Mouse (Mus musculus): ENCODE measurements at regions not wholly inside any gene's neighbourhood (a gene's known extent, or its start where the extent isn't known, plus 50 kb on each side); places are given as distances from the start of the nearest gene placed in this dataset.
"Not testable (repeated sequence)": the region's sequence is repeated elsewhere in the genome, so short reads cannot be mapped to it uniquely, and the experiment has no call there.

DNA sequence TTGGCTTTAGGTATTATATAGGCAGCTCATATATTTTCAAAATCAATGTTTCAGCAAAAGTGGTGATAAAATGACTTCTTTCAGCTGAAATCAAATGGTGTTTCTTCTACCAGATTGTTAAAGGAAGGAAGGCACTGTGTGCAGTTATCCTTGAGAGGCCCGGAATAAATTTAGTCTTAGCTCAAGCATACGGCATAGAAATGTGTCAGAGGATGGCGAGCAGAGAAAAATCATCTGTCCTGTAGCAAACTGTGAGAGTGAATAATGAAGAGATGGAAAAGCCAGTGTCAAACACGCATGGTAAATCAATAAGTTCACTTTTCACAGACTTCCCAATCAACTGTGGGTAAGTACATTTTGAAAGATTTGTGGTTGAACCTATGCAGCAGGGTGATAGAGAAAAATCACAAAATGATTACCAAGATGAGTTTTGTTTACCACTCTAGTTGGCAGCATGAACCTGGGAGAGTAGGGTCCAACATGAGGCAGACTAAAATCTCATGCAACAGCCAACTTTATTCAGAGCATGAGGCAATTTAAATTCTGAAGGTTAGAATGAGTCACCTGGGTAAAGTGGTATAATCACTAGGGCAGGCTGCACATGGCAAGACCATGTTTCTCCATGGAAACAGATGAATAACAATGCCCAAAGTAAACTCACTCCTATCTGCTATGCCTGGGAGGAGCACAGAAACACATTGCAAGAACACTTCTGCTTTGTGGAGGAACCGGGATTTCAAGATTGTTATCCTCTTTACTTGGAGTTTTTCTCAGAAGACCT, 55.7 kb downstream of the AI429214 start:
- in situ Hi-C loops (cut with MboI; ENCODE audit: unreplicated experiment in 2 of 2): no loop called here

- in situ Hi-C loops (cut with MboI; ENCODE audit: unreplicated experiment in 2 of 2): loop anchor here (10.0 to 25.0 kb wide), 2 partner anchors 1313 to 1325 kb away; no protein-coding TSS in a partner anchor
These were observed 56.7 kb downstream of the AI429214 start for GRCm38 (mm10) chr8:37049969-37050683.

GRCm38 (mm10) chr8:37050684-37051028, 57.3 kb downstream of the AI429214 start:
- in situ Hi-C loops (cut with MboI; ENCODE audit: unreplicated experiment in 2 of 2): loop anchor here (10.0 to 25.0 kb wide), 2 partner anchors 1313 to 1326 kb away; no protein-coding TSS in a partner anchor

- in situ Hi-C loops (cut with MboI; ENCODE audit: unreplicated experiment in 2 of 2): loop anchor here (5.0 to 25.0 kb wide), 3 partner anchors 529 to 1332 kb away; no protein-coding TSS in a partner anchor
These were observed 63.0 kb downstream of the AI429214 start for GRCm38 (mm10) chr8:37056376-37056775.

DNA sequence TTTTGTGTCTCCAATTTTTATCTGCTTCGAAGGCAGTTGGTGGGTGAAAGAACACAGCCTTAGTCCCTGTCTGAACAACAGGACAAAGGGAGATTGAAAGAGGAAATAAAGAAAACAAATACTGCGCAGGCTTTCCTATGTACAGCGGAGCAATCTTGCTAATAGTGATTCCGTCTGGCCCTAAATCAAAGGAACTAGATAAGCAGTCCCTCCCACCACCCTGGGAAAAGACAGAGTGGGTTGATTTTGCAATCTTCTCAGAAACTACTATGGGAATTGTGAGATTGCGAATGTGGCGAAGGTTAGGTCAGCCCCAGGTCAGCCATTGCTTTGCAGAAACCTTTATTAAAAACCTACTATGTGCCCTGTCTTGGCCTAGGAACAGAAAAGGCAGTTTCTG, 65.0 kb downstream of the AI429214 start:
- in situ Hi-C loops (cut with MboI; ENCODE audit: unreplicated experiment in 2 of 2): loop anchor here (5.0 to 25.0 kb wide), 3 partner anchors 531 to 1334 kb away; no protein-coding TSS in a partner anchor

DNA sequence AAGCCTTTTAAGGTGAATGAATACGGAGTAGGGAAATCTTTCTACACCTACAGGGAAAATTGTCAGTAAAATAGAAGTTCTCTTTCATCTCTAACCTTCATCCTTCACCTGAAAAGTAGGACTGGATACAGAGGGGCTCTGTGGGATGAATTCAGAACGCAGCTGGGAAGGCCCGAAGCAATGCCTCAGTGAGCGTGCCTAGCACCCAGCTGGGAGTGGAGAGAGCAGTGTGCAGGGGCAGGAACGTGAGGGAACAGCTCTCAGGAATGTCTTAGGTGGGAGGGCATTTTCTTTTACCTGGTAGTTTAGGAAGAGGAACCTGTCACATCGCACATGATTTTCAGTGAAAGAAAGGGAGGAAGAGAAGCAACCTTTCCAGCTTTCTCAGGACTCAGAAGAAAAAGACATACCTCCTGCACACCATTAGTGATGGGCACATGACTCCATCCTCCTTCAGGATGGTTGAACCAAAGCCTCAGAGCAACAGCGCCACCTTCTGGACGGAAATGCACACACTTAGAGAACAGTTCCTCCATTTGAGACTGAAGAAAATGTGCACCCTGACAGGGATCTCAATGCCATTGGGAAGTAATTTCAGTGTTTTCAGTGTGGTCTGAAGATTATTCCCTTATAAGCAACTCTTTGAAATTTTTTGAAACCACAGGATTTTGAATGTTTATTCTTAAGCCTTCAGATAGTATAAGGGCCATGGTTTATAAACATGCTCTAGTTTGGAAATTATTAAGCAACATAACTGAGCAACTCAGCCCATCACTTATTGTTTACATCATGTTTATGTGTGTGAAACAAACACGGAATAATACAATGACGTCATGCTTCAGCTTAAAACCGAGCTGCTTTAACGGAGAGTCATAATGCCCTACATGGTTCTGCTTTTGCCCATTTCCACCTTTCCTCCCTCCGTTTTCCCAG, 68.9 kb downstream of the AI429214 start:
- in situ Hi-C loops (cut with MboI; ENCODE audit: unreplicated experiment in 2 of 2): loop anchor here (5.0 to 25.0 kb wide), 7 partner anchors 225 to 1325 kb away; no protein-coding TSS in a partner anchor

- in situ Hi-C loops (cut with MboI; ENCODE audit: unreplicated experiment in 2 of 2): loop anchor here (5.0 to 25.0 kb wide), 7 partner anchors 227 to 1327 kb away; no protein-coding TSS in a partner anchor
These were observed 70.4 kb downstream of the AI429214 start for GRCm38 (mm10) chr8:37063764-37064331.

GRCm38 (mm10) chr8:37072905-37073304, 79.5 kb downstream of the AI429214 start:
- in situ Hi-C loops (cut with MboI; ENCODE audit: unreplicated experiment in 2 of 2): loop anchor here in 1 of 2 experiments (10.0 to 25.0 kb wide), 2 partner anchors 878 to 1336 kb away; no protein-coding TSS in a partner anchor

- in situ Hi-C loops (cut with MboI; ENCODE audit: unreplicated experiment in 2 of 2): no loop called here
These were observed 106.3 kb downstream of the AI429214 start for GRCm38 (mm10) chr8:37099727-37100126.

GRCm38 (mm10) chr8:37112386-37112785, 119.0 kb downstream of the AI429214 start:
- in situ Hi-C loops (cut with MboI; ENCODE audit: unreplicated experiment in 2 of 2): not testable (repeated sequence)

- in situ Hi-C loops (cut with MboI; ENCODE audit: unreplicated experiment in 2 of 2): no loop called here
These were observed 132.4 kb downstream of the AI429214 start for GRCm38 (mm10) chr8:37125834-37126233.

GRCm38 (mm10) chr8:37129670-37130069, 136.3 kb downstream of the AI429214 start:
- in situ Hi-C loops (cut with MboI; ENCODE audit: unreplicated experiment in 2 of 2): no loop called here

DNA sequence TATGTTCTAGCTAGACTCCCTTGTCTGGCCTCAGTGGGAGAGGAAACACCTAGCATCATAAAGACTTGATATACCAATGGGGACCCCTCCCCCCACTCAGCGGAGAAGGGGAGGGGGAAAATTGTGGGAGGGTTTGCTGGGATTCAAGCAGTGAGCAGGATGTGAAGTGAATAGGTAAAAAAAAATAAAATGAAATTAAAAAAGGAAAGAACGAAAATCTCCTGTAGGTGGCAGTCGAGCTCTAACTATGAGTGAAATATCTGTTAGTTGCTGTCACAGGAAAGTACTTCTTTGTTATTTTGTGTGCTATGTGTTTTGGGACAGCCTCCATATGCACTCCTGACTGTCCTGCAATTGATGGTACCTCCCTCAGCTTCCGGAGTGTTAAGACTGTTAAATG, 138.6 kb downstream of the AI429214 start:
- in situ Hi-C loops (cut with MboI; ENCODE audit: unreplicated experiment in 2 of 2): no loop called here

DNA sequence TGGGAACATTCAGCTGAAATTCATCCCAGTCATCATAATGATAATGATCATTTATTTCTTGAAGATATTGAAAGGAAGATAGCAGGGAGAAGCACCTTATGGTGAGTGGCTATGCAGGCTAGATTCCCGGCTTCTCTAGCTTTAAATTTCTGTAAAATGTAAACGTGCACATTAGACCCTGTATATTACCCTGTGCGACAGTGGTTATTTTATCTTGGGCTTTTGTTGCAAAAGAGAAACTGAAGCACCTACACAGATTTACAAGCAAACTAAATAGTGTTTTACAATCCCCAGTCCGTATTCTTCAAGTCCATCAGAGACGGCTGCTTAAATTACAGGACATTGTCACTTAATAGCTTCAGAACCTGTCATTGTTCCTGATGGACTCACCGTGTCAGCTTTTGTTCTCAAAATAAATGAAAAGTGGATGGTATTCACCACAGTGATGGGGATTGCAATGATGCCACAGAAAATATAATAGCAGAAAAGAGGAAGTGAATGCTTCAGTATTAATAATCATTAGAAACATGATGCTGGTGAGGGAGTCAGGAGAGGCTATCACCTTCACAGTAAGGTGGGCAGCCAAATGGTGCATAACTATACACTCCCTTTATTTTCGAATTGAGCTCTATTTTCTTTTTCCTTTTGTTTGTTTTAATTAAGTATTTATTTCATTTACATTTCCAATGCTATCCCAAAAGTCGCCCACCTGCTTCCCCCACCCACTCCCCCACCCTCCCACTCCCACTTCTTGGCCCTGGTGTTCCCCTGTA, 141.0 kb downstream of the AI429214 start:
- in situ Hi-C loops (cut with MboI; ENCODE audit: unreplicated experiment in 2 of 2): no loop called here

DNA sequence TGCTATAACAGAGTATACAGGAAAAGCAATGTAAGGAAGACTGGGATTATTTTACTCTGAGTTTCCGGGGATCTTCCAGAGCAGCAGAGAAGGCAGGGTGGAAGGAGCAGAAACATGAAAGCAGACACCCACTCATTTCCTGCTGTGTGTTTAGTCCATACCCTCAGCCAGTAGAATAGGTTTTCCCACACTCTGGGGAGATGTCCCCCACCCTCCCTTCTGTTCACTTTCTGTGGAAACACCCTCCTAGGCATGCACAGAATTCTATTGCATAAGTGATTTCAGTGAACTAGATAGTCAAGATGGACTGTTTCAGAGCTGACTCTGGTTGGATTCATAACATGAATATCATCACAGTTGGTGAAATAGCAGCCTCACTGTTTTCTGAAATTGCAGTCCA, 156.9 kb downstream of the AI429214 start:
- in situ Hi-C loops (cut with MboI; ENCODE audit: unreplicated experiment in 2 of 2): no loop called here

GRCm38 (mm10) chr8:37154361-37154760, 161.0 kb downstream of the AI429214 start:
- in situ Hi-C loops (cut with MboI; ENCODE audit: unreplicated experiment in 2 of 2): no loop called here

GRCm38 (mm10) chr8:37154946-37155345, 161.5 kb downstream of the AI429214 start:
- in situ Hi-C loops (cut with MboI; ENCODE audit: unreplicated experiment in 2 of 2): no loop called here

GRCm38 (mm10) chr8:37159481-37159880, 166.1 kb downstream of the AI429214 start:
- in situ Hi-C loops (cut with MboI; ENCODE audit: unreplicated experiment in 2 of 2): no loop called here

DNA sequence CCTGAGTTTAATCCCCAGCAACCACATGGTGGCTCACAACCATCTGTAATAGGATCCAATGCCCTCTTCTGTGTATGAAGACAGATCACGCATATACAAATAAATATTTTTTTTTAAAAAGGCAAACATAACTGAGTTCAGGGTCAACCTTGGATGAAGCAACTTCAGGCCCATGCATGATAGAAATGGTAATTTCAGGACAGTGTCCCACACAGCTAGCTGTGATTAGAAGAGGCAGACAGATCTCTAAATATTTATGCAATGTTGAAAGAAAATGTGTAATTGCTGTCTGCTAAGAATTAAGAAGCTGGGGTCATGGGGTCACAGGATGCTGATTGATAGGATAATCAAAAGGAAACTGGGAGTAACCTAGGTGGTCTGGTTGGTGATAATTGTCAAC, 203.5 kb downstream of the AI429214 start:
- in situ Hi-C loops (cut with MboI; ENCODE audit: unreplicated experiment in 2 of 2): no loop called here
